Mouse (Mus musculus) retina, postnatal 7 days (tissue): ENCODE measurements around the gene Snrnp200.
"Not testable (repeated sequence)": the region's sequence is repeated elsewhere in the genome, so short reads cannot be mapped to it uniquely, and the experiment has no call there.

Experiments
- DNase-seq: peaks from one replicate; pipeline ENCODE4 v3.0.0-alpha.2; 2012; ENCODE audit warnings: low read depth, low spot score

The Snrnp200 gene

DNA sequence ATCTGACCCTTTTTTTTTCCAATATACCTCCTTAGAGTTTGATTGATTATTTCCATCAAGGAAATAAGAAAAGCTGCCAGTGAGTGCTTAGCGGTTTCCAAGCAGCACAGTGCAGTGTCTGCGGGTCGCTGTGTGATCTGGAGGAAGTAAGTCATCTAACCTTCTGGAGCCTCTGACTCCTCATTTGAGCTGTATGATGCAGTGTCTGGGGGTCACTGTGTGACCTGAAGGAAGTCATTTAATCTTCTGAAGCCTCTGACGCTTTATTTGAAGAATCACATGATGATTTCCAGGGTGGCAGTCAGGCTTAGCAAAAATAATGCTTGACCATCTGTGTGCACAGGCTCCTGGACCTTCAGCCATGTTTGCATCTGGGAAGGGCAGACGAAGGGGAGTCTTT lies 44.6 kb downstream of the Snrnp200 start:
- no peak for DNase-seq

DNA sequence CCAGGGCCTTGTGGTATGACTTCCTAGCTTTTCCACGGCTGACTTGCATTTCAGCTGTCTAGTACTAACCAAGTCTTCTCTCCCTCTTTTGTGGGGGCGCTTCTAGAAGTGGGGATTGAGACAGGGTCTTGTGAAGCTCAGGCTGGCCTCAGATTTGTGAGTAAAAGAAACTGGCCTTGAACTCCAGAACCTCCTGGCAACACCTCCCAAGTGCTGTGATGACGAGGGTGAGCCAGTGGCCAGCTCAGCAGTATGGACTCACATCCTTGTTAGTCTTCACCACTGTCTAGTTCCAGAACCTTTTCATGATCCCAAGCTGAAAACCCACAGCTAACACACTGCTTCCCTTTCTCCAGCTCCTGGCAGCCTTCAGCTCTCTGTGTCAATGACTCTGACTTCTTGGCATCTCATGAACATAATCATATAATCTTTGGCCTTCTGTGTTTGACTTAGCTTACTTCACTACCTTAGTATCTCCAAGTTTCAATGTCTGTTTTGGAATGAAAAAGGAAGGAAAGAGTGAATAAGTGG lies 46.5 kb downstream of the Snrnp200 start:
- no peak for DNase-seq

DNA sequence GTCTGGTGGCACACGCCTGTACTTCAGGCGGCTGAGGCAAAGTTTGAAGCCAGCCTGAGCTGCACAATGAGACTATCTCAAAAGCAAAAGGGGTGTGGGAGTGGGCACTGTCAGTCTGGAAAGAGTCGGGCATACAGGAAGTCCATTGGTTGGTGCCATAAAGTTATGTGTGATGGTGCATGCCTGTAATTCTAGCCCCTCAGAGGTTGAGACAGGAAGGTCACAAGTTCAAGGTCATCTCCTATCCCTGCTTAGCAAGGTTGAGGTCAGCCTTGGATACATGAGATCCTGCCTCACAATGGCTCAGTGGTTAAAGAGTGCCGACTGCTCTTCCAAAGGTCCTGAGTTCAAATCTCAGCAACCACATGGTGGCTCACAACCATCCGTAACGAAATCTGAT lies 47.1 kb downstream of the Snrnp200 start:
- no peak for DNase-seq

DNA sequence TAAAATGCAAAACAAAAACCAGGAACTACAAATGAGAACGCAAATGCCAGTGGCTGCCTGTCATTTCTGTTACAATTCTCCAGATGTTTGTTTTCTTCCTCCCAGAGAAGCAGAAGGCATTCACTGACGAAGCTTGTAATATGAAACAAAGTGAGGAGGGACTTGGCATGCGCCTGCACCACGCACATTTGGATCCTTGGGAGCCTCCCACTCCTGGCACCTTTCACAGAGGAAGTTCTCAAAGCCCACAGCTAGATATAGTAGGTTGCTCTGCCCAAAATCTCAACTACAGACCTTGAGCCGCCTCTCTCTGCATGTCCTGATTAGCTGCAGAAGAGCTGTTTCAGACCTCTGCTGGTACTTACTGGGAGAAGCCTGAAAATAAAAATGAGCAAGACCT lies 51.2 kb downstream of the Snrnp200 start:
- no peak for DNase-seq

DNA sequence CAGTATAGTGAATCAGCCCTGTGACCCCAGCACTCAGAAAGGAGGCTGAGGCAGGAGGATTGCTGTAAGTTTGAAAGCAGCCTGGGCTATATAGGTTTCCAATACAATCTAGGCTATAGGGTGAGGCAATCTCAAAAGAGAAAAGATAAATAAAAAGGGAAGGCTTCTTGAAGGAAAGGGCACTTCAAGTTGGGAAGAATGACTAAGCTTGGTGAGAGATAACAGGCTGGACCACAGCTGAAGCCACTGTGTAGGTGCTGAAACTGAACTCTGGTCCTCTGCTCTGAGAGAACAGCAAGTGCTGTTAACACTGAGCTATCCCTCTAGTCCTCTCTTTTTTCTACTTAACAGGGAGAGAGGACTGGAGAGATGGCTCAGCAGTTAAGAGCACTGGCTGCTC lies 54.3 kb downstream of the Snrnp200 start:
- no peak for DNase-seq

DNA sequence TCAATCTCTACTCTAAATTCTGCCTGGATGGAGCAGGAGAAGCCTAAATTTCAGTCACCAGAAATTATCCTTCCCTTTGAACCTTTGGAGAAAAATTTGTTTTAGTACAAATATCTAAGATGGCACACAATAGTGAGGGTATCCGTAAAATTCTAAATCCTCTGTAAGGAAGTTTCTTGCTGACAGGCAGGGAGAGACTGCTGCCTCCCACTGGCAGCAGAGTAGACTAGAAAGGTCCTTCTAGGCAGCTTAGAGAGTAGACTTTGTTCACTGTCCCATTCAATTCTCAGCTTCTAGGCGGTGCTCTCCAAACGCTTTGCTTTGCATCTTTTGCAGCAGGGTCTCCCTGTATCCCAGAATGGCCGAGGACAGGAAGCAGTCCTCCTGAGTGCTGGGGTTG lies 59.7 kb downstream of the Snrnp200 start:
- no peak for DNase-seq

DNA sequence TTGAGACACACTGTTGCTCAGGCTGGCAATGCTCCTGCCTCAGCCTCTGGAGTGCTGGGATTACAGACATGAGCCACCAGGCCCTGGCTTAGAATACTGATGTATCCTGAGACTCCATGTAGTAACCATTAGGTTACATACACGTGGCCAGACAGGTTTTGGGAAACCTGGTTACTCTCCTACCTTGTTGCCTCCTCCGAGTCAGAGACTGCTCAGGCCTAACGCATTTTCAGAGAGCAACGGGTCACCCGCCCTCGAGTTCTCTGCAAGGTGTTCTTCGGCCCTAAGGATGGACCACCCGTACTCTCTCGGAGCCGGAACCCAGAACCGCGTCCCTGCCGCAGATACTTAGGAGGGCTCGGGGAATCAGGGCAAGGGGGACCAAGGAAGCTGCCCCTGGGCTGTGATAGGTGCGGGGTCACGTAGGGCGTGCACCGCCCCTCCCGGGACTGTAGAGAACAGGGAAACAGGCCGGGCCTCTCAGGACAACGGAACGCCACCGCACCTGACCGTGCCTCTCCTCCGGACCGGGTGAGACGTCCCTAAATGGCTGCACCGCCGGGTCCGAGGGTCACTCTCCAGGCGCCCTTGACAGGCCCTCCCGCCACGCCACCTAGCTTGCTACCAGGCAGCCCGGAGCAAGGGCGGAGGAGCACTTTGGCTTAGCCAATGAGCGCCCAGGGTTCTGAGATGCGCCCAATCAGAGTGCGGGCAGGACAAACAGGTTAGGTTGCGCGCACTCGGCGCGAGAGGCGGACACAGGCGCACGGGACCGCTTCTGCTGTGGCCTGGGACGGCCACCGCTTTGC lies 61.5 kb downstream of the Snrnp200 start, which contains the start of gene Stard7:
Stard7 (plus strand) TSS at position 728 of the 809 bp plus-strand sequence.
- peak; percentile 94 for DNase-seq

DNA sequence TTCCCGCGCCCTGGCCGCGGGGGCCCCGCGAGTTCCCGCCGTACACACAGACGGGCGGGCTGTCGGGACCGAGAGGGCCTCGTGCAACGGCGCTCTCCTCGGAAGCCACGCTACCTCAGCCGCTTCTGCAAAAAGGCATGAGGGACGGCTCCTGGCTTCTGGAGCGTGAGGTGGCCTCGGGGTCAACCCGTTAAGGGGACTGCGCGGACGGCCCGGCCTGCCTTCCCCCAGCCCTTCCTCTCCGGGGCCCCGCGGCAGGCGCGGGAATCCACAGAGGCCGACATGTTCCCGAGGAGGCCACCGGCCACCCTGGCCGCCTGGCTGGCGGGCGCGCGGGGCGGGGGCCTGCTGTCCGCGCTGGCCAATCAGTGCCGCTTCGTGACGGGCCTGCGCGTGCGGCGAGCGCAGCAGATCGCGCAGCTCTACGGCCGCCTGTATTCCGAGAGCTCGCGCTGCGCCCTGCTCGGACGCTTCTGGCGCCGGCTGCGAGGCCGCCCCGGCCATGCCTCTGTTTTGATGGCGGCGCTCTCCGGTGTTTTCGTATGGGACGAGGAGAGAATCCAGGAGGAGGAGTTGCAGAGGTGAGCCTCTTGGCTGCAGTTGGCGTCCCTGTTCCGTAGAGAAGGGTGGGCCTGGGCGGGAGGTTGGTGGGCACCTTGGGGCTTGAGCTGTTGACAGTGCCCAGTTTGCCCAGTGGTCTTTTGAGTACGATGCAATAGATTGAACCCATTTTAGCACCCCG lies 62.3 kb downstream of the Snrnp200 start:
- peak; percentile 78 for DNase-seq

DNA sequence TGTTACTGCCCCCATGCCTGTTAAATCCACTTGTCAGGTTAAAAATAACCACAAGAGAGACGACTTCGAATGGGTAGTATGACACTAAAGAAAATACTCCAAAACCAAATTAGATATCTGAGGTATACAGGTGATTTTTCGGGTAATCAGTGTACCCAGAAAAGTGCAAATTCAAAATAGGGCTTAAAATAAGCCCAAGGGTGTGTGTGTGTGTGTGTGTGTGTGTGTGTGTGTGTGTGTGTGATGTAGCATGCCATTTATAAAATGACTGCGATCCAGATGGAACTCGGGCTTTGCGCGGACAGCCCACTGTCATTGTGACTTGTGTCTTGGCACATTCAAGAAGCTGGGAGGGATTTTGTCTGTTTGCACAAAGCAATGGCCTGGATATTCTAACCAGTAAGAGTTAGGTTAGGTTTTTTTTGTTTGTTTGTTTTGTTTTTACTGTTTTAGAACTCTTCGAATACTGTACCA lies 62.9 kb downstream of the Snrnp200 start:
- no peak for DNase-seq

DNA sequence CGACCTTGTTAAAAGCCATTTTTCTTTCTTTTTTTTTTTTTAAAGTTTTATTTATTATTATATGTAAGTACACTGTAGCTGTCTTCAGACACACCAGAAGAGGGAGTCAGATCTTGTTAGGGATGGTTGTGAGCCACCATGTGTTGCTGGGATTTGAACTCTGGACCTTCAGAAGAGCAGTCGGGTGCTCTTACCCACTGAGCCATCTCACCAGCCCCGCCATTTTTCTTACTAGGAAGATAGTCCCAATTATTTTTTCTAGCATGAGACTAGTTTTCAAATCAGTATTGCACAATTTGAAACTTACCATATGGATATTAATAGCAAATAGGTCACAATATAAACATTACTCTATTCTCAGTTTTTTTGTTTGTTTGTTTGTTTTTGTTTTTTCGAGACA lies 63.9 kb downstream of the Snrnp200 start:
- not testable (repeated sequence) for DNase-seq

DNA sequence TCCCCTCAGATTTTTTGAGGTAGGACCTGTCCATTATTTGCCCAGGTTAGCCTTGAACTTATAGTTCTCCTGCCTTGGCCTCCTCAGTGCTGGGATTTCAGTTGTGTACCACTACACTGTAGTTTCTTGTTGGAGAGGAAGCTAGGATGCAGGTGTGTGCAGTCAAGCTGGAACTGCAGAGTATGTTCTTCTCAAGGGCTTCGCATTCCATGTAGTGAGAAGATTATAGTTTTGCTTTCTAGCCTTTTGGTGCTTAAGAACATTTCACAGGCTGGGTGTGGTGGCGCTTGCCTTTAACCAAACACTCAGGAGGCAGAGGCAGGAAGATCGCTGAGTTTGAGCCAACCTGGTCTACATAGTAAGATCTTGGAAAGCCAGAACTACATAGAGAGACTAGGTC lies 64.6 kb downstream of the Snrnp200 start:
- DNase-seq = no peak

DNA sequence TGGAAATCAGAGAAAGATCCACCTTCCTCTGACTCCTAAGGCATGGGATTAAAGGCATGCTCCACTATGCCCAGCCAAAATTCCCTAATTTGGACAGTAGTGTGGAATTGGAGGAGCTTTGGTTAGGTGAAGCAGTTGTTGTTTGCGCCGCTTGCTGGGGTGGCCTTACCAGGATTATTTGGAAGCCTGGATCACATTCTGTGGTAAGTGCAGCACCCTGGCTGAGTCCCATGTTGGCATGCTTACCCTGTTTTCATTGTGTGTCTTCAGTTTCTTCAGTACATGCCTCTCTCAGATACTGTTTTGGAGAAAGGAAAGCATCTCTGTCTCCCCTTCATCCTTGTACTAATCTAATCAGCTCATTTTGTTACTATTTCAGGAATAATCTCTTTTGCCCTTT lies 66.4 kb downstream of the Snrnp200 start:
- DNase-seq = no peak

DNA sequence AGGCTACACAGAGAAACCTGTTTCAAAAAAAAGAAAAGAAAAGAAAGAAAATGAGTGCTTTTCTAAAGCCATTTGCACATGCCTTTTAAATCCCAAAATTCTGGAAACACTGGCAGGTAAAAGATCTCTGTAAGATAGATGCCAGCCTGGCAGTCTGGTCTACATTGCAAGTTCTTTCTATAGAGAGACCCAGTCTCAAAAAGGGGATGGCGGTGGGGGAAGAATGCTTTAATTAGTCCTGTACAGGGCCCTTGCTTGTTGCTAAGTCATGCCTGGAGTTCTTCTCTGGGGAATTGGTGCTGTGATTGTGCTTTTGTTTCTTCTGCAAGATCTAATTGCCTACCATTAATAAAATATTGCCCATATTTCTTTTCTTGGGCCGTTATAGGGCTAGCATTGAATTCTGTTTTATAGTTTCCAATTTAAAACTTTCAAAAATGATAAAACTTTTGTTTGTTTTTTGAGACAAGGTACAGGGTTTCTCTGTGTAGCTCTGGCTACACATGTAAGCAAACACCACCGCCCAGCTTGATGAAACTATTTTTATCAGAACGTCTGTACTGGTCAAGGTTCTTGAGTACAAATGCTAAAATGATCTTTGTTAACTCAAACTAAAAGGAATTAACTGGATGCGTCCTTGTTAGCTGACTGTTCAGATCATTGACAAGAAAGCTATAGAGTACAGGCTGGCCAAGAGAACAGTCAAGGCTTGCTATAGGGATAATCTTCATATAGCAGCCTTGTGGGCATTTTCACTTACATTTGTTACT lies 67.5 kb downstream of the Snrnp200 start:
- no peak for DNase-seq

DNA sequence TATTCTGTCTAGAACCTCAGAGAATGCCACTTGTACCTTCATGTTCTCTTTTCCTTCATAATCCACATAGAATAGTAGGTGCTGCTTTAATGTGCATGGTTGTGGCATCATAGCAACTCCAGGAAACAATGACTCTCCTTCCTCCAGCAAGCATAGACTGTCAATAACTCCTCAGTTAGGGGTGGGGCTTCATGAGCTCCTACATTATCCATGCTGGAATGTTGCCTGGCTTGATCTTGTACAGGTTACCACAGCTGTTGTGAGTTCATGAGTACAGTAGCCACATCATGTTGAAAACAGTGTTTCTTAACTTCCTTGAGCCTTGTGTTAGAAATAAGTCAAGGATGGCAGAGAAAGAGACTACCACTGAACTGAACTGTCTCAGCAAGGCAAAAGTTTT lies 70.0 kb downstream of the Snrnp200 start:
- no peak for DNase-seq
